Mouse (Mus musculus) embryonic facial prominence, embryonic 15.5 days (tissue): ENCODE measurements at regions not wholly inside any gene's neighbourhood (a gene's known extent, or its start where the extent isn't known, plus 50 kb on each side); places are given as distances from the start of the nearest gene placed in this dataset.
A peak's percentile ranks its signal among the peaks of the same experiment; 100 is the strongest.

Source experiments
- ATAC-seq: fragments of 200-750 bp; cut with Nextera tagmentation; 2 replicates; pipeline ENCODE4 v1.8.0; 2017; ENCODE audit warnings: low read depth, moderate TSS enrichment; ENCODE audit not compliant: insufficient number of reproducible peaks, low FRiP score, low TSS enrichment
- H3K27ac ChIP-seq: fragments of 300-500 bp; sonication (generic); replicated peaks from 2 replicates; pipeline ENCODE4 v1.5.1; 2015; ENCODE audit warnings: mild to moderate bottlenecking, inconsistent platforms
- H3K27me3 ChIP-seq: fragments of 300-500 bp; sonication (generic); 2 replicates; pipeline ENCODE4 v1.6.1; 2015; ENCODE audit warnings: inconsistent platforms
- H3K36me3 ChIP-seq: fragments of 300-500 bp; sonication (generic); 2 replicates; pipeline ENCODE4 v1.6.1; 2015; ENCODE audit warnings: mild to moderate bottlenecking, inconsistent platforms
- H3K4me1 ChIP-seq: fragments of 300-500 bp; sonication (generic); 2 replicates; pipeline ENCODE4 v1.6.1; 2015; ENCODE audit warnings: inconsistent platforms
- H3K4me2 ChIP-seq: fragments of 300-500 bp; sonication (generic); replicated peaks from 2 replicates; pipeline ENCODE4 v1.6.1; 2015; ENCODE audit warnings: mild to moderate bottlenecking, inconsistent platforms
- H3K4me3 ChIP-seq: fragments of 300-500 bp; sonication (generic); replicated peaks from 2 replicates; pipeline ENCODE4 v1.5.1; 2015; ENCODE audit warnings: mild to moderate bottlenecking, inconsistent platforms
- H3K9ac ChIP-seq: fragments of 300-500 bp; sonication (generic); 2 replicates; pipeline ENCODE4 v1.6.1; 2015; ENCODE audit warnings: inconsistent platforms
- H3K9me3 ChIP-seq: fragments of 300-500 bp; sonication (generic); replicated peaks from 2 replicates; pipeline ENCODE4 v1.6.1; 2016; ENCODE audit warnings: inconsistent platforms
- WGBS: fragments of 180-500 bp; shearing (Covaris S2); methylation state at CpG from one replicate; pipeline ENCODE4 v1.1.7; 2015; 5-methylcytosine and 5-hydroxymethylcytosine counted together

DNA sequence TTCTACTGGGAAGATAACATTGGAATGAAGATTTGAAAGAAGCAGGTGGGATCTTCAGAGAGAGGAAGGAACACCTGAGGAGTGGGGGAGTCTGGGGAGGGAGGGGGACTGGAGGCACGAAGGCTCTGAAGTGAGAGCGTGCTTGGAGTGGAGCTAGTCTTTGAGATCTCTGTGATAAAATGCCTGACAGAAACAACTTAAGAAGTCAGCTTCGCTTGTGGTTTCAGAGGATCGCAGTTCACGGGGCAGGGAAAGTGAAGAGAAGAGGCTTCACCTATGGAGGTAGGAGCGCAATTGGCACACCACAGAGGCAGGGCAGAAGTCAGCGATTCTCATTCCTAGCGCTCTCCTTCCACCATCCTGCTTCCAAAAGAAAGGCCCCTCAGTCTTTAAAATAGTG, 90.4 kb upstream of the Eomes start:
- H3K9me3 ChIP-seq: no peaks in the 10 kb centered on the region
- H3K4me3 ChIP-seq: no peak overlapping the region
- H3K27me3 ChIP-seq: peaks cover 18% of the 10 kb centered on the region
- 36% methylated on average over 8 of the region's 8 CpGs for WGBS
- no peak overlapping the region for H3K4me2 ChIP-seq
- H3K9ac ChIP-seq: no peak overlapping the region
- no peak for ATAC-seq
- H3K36me3 ChIP-seq: no peaks in the 10 kb centered on the region
- H3K27ac ChIP-seq: no peak overlapping the region
- H3K4me1 ChIP-seq: peaks cover 7% of the 10 kb centered on the region; the same call in 1 of the 2 replicates

DNA sequence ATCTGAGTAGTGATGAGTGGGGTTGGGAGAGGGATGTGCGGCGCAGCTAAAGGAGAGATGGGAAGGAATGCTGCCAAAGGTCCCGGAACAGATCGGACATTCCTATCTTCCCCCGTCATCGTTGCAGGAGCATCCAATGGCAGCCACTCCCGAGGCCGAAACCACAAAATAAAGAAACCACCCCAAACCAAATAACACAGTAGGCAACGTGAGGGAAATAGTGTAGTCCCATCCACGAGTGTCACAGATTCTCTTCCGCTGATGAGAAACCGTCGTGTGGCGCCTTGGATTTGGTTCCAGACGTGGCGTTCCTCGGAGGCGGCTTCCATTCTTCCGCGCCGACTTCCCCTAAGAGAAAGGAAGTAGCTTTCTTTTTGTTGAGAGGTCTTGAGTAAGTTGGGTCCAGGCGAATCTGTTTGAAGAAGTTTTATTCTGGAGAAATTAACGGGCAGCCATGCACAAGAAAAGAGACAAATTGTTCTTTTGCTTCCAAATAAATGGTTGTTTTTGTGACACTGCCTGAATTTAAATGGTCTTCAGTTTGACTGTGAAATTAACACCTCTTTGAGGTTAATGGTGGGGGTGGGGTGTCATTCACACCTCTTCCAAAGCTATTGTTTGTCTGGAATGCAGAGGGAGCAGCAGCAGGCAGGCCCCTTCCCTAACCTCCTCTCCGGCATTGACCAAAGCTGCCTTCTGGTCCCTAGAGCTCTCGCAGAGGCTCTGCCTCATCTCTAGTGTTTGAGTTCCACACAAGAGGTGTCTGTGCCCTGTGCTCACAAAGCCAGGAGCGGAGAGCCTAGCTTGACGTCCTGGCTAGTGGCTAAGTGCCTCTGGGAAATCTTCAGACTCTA, 88.3 kb upstream of the Eomes start:
- 9% methylated on average over 27 of the region's 27 CpGs for WGBS
- H3K4me1 ChIP-seq: peaks cover 7% of the 10 kb centered on the region; the same call in 1 of the 2 replicates

DNA sequence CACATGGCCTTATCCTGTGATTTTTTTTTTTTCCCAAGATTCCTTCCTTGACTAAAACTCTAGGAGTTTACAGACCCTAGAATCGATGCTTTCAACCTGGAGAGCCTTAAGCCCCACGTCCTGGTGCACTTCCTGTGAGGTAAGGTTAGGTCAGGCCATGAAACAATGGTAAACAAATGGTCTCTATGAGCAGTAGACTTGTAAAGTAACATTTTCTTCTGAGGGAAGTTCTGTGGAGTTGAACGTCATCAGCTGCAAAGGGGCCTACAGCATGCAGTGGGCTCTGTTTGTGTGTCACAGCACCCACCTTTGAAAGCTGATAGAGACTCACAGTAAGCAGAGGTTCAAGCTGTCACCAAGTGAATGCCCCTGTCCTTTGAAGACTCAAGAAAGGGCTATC, 87.3 kb upstream of the Eomes start:
- 59% methylated on average over 3 of the region's 3 CpGs for WGBS

More for the DNA sequence above, 88.3 kb upstream of the Eomes start:
- H3K27ac ChIP-seq: no peak overlapping the region
- peak overlapping the region; percentile 52 for H3K4me2 ChIP-seq
- no peak for ATAC-seq
- H3K36me3 ChIP-seq: no peaks in the 10 kb centered on the region
- peak overlapping the region; percentile 38 for H3K4me3 ChIP-seq
- H3K9me3 ChIP-seq: no peaks in the 10 kb centered on the region
- H3K27me3 ChIP-seq: peaks cover 18% of the 10 kb centered on the region
- no peak overlapping the region for H3K9ac ChIP-seq

DNA sequence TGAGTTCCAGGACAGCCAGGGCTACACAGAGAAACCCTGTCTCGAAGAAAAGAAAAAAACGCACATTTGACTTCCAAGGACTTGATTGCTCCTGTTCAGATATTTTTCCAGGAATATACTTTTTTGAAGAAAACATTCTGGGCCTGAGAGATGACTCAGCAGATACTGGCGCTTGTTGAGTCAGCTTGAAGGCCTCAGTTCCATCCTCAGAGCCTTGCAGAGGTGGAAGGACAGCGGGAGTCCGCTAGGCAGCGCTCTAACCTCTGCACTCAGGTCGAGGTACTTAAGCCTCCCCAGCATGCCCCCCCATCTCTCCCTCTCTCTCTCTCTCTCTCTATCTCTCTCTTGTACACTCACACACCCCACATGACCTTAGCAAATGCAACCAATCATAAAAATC, 86.3 kb upstream of the Eomes start:
- H3K27me3 ChIP-seq: peaks cover 18% of the 10 kb centered on the region
- H3K9ac ChIP-seq: no peak overlapping the region
- 62% methylated on average over 7 of the region's 7 CpGs for WGBS
- H3K4me2 ChIP-seq: no peak overlapping the region
- H3K4me3 ChIP-seq: no peak overlapping the region
- no peaks in the 10 kb centered on the region for H3K36me3 ChIP-seq
- no peak for ATAC-seq
- H3K27ac ChIP-seq: no peak overlapping the region
- no peaks in the 10 kb centered on the region for H3K9me3 ChIP-seq
- peaks cover 7% of the 10 kb centered on the region; the same call in 1 of the 2 replicates for H3K4me1 ChIP-seq

More for the DNA sequence above, 87.3 kb upstream of the Eomes start:
- ATAC-seq: no peak
- H3K4me2 ChIP-seq: no peak overlapping the region
- no peak overlapping the region for H3K4me3 ChIP-seq
- no peak overlapping the region for H3K9ac ChIP-seq
- peaks cover 7% of the 10 kb centered on the region; the same call in 1 of the 2 replicates for H3K4me1 ChIP-seq
- H3K36me3 ChIP-seq: no peaks in the 10 kb centered on the region
- peaks cover 18% of the 10 kb centered on the region for H3K27me3 ChIP-seq
- no peaks in the 10 kb centered on the region for H3K9me3 ChIP-seq
- H3K27ac ChIP-seq: no peak overlapping the region

DNA sequence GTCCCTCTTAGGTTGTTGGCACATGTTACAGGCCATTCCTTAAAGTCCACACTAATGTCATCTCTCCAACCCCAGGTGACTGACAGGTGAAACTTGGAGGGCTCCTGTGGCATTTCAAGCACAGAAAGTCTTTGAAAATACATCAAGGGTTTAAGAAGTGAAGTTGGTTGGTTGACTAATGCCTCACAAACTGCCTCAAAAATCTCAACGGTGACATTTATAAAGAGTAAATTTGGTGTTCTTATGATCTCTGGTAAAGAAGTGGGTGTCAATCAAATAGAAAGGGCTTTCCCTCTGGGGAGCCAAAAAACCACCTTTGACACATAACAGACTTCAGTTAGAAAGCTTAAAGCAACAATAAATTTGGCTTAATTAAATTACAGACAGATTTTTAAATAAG, 85.2 kb upstream of the Eomes start:
- no peak overlapping the region for H3K27ac ChIP-seq
- H3K27me3 ChIP-seq: peaks cover 15% of the 10 kb centered on the region
- H3K4me2 ChIP-seq: no peak overlapping the region
- H3K9ac ChIP-seq: no peak overlapping the region
- no peaks in the 10 kb centered on the region for H3K36me3 ChIP-seq
- H3K4me3 ChIP-seq: no peak overlapping the region
- no peaks in the 10 kb centered on the region for H3K9me3 ChIP-seq
- H3K4me1 ChIP-seq: peaks cover 7% of the 10 kb centered on the region; the same call in 1 of the 2 replicates
- WGBS: 62% methylated on average over 1 of the region's 1 CpGs
- ATAC-seq: no peak

DNA sequence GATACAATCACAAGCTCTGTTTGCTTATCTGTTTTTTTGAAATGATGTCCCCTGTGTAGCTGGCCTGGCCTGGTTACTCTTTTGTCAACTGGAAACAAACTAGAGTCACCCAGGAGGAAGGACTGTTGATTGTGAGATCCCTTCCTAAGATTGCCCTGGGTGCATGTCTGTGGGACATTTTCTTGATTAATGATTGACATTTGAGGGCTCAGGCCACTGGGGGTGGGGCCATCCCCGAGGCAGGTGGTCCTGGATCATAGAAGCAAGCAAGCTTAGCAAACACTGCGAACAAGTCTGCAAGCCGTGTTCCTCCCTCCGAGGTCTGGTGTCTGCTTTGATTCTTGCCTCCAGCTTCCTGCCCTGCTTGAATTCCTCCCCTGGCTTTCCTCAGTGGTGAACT, 84.4 kb upstream of the Eomes start:
- no peak overlapping the region for H3K27ac ChIP-seq

DNA sequence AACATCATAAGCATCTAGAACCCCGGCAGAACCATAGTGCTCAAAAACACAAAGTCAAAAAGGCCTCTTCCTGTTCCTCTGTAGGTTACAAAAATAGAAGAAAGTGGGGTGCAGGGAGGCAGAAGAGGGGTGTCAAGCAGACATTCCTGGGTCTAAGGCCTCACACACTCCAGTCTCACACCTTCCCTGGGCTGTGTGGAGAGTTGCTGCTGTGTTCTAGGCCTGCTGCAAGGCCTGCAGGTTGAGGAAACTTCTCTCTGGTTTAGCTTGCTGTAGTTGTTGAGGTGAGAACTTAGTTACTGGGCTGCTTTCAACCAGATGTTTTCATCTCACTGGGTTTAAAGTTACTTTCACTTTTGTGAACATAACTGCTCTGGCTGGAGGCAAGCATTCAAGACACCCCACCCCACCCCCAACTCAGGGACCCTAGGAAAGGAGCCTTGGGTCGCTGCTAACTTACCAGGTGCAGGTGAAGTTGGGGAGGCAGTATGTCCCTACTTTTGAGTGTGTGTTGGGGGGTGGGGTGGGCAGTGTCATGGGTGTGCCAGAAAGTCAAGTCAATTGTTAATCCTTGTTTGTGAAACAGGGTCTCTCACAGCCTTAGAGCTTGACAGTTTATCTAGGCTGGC, 81.5 kb upstream of the Eomes start:
- Histone ChIP-seq H3K4me1 (no peaks in the 10 kb centered on the region), H3K27ac (no peak overlapping the region)
- 65% methylated on average over 2 of the region's 2 CpGs for WGBS

More for the DNA sequence above, 84.4 kb upstream of the Eomes start:
- H3K36me3 ChIP-seq: no peaks in the 10 kb centered on the region
- no peak overlapping the region for H3K4me3 ChIP-seq
- H3K9ac ChIP-seq: no peak overlapping the region
- 54% methylated on average over 4 of the region's 4 CpGs for WGBS
- H3K4me2 ChIP-seq: no peak overlapping the region
- no peak for ATAC-seq
- H3K9me3 ChIP-seq: no peaks in the 10 kb centered on the region
- peaks cover 11% of the 10 kb centered on the region; the same call in 1 of the 2 replicates for H3K27me3 ChIP-seq
- peaks cover 7% of the 10 kb centered on the region; the same call in 1 of the 2 replicates for H3K4me1 ChIP-seq

DNA sequence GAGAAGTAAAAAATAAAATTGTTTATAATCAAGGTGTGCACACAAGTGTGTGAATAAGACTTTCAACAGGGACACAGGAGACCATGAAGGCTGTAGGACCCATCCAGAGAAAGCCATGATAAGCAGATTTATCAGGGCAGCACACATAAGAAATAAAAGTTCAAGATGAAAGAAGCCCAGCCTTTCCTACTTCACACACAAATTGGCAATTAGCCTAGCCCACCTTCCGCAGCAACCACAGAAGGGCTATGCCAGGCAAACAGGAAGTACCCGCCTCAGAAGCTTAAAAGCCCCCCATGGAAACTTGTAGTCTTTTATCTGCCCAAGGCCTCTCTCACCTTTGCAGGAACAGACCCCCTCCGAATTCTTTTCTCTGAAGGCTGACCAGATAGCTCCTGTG, 77.5 kb upstream of the Eomes start:
- WGBS: 70% methylated on average over 3 of the region's 3 CpGs
- H3K4me2 ChIP-seq: no peak overlapping the region

More for the DNA sequence above, 81.5 kb upstream of the Eomes start:
- Histone ChIP-seq H3K9ac (no peak overlapping the region), H3K36me3 (no peaks in the 10 kb centered on the region), H3K4me3 (no peak overlapping the region), H3K27me3 (no peaks in the 10 kb centered on the region), H3K9me3 (no peaks in the 10 kb centered on the region), H3K4me2 (no peak overlapping the region)
- no peak for ATAC-seq

DNA sequence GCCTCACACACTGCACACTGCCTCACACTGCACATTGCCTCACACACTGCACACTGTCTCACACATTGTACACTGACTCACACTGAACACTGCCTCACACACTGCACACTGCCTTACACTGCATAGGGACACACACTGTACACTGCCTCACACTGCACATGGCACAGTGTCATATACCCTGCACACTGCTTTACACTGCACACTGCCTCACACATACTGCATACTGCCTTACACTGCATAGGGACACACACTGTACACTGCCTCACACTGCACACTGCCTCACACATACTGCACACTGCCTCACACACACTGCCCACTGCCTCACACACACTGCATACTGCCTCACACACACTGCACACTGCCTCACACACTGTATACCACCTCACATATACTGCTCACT, 76.8 kb upstream of the Eomes start:
- Histone ChIP-seq H3K4me2 (no peak overlapping the region), H3K27me3 (no peaks in the 10 kb centered on the region), H3K36me3 (no peaks in the 10 kb centered on the region), H3K9ac (no peak overlapping the region), H3K27ac (no peak overlapping the region), H3K9me3 (no peaks in the 10 kb centered on the region), H3K4me3 (no peak overlapping the region), H3K4me1 (no peaks in the 10 kb centered on the region)
- peak; percentile 63 for ATAC-seq

More for the DNA sequence above, 77.5 kb upstream of the Eomes start:
- H3K9me3 ChIP-seq: no peaks in the 10 kb centered on the region
- no peaks in the 10 kb centered on the region for H3K4me1 ChIP-seq
- no peak for ATAC-seq
- H3K36me3 ChIP-seq: no peaks in the 10 kb centered on the region
- H3K27ac ChIP-seq: no peak overlapping the region
- H3K9ac ChIP-seq: no peak overlapping the region
- H3K4me3 ChIP-seq: no peak overlapping the region
- no peaks in the 10 kb centered on the region for H3K27me3 ChIP-seq

DNA sequence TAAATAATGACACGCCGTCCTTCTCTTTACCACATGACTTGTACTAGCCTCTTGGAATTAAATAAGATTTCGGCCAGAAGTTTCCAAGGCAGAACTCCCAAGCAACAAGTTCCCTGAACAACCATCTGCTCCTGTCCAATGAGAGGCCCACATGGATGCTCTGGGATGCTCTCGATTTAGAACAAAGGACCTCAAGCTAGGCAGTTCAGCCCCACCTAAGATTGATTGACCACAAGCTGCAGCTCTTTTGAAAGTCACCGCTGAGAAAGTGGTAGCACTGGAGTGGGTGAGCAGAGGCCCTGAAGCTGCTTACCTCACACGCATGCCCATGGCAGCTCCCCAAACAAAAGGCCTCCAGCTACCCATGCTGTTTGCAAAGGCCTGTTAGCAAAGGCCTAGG, 73.1 kb upstream of the Eomes start:
- H3K4me3 ChIP-seq: no peak overlapping the region
- no peaks in the 10 kb centered on the region for H3K4me1 ChIP-seq
- no peaks in the 10 kb centered on the region for H3K36me3 ChIP-seq
- WGBS: 66% methylated on average over 6 of the region's 6 CpGs
- H3K27ac ChIP-seq: no peak overlapping the region
- H3K4me2 ChIP-seq: no peak overlapping the region
- H3K9ac ChIP-seq: no peak overlapping the region
- H3K9me3 ChIP-seq: no peaks in the 10 kb centered on the region
- no peaks in the 10 kb centered on the region for H3K27me3 ChIP-seq
- no peak for ATAC-seq

DNA sequence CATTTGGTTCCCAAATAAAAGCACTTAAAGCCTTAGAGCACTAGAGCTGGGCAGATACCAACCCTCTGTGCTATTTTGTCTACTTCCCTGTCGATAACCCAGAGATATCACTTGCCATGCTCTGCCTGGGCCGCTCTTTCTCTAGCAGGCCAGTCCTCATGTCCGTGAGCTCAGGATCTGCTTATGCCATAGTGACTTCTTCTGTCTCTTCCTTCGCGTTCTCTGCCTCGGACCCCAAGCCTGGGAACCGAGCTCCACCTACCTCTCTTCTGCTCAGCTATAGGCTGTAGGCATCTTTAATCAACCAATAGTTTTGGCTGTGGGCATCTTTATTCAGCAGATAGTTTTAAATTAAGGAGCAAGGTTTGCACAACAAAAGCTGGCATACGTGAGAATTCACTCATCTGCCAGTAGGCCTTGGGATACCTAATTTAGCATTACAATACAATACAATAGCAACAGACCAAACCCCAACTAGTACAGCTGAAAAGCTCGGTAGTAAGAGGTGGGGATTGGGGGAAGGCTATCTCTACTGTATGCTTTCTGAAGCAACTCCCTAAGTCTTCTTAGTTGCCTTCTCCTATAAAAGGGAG, 72.0 kb upstream of the Eomes start:
- H3K4me1 ChIP-seq: no peaks in the 10 kb centered on the region
- H3K9ac ChIP-seq: no peak overlapping the region
- H3K4me3 ChIP-seq: no peak overlapping the region
- no peaks in the 10 kb centered on the region for H3K36me3 ChIP-seq
- no peak overlapping the region for H3K4me2 ChIP-seq
- H3K27ac ChIP-seq: no peak overlapping the region
- no peaks in the 10 kb centered on the region for H3K27me3 ChIP-seq
- 70% methylated on average over 9 of the region's 9 CpGs for WGBS
- H3K9me3 ChIP-seq: no peaks in the 10 kb centered on the region
- no peak for ATAC-seq
